Mouse (Mus musculus): Measurements from ENCODE around the gene Gm17455. TPM values are rescaled to one million over a fixed set of nuclear protein-coding genes. Genes with fewer than 3 reads are reported as not detected.

Gm17455 gene
- polyA plus RNA-seq, 1 experiment from 2014 or later, result 1.0 TPM

DNA sequence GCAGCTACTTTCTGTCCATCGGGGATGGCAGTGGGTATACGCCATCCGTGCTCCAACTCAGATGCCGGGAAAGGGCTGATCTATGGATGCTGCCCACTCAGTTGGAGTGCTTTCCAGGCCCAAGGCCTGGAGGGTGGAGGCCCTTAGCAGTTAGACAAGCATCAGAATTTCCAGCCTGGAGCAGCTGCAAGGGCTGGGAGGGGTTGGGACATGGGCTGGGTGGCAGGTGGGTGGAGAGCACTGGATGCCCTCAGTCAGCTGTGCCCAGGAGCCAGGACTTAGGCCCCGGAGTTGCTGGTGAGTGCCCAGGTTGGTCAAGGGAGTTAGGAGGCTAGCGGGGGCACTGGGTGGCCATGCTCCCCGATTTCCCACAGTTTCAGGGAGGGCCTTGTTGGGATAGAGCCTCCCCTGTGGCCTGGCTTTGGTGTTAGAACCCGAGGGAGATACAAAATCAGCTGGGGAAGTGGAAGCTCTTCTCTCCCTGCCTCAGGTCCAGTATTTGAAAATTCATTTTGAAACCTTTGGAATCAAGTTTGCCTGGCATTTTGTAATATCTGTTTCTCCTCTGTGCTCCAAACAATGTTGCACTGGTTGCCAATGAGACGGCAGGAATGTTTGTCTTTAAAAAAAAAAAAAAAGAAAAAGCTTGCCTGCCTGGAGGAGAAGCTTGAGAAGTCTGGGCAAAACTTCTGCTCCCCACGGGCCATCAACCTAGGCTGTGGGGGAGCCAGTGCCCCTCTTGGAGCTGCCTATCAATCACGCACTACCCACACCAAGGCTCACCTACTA is 1.2 kb downstream of the Gm17455 start:
- H3K36me3 ChIP-seq, result no peaks in the 10 kb centered on the region
- H3K9ac ChIP-seq, result no peak overlapping the region
- H3K9me3 ChIP-seq, result no peaks in the 10 kb centered on the region
- H3K27me3 ChIP-seq, result no peaks in the 10 kb centered on the region
- peaks cover 26% of the 10 kb centered on the region for H3K4me1 ChIP-seq
- H3K4me3 ChIP-seq, result no peak overlapping the region
- H3K4me2 ChIP-seq (replicated peaks), result no peak overlapping the region
- no peak overlapping the region for H3K27ac ChIP-seq
- 75% methylated on average over 11 of the region's 11 CpGs for WGBS
- no peak for ATAC-seq (ENCODE audit: low FRiP score, low read depth)

DNA sequence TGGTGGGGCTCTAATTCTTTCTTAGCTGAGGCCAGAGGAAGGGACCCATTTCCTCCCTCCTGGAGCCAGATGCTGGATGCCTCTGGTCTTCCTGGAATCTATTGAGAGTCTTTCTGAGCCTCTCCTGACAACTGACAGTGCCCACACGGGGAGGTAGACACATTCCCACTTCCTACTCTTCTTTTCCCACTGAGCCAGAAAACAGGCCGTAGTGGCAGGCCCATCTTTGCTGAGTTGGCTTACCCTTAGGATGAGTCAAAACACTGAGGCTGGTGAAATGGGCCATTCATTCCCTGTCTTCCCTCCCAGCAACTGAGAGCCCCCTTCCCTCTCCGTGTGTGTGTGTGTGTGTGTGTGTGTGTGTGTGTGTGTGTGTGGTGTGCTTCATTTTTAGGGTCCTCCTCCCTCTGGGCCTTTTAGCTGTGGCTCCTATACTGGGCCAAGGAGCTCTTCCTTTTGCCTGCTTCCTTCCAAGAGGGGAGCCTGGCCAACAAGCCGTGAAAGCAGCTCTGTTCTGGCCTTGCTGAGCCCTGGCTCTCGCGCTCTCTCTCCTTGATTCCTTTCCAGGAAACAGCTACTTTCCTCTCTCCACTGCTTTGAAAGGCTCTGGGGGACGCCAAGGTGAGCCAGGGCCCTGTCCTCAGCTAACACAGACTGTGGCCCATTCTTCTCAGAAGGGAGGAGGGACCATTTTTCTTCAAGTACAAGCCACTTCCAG is 6.1 kb downstream of the Gm17455 start:
- Histone ChIP-seq H3K9ac (no peak overlapping the region), H3K27ac (peak overlapping the region; percentile 28; the same call in 1 of the 2 replicates), H3K27me3 (peaks cover 2% of the 10 kb centered on the region; the same call in 1 of the 2 replicates)

DNA sequence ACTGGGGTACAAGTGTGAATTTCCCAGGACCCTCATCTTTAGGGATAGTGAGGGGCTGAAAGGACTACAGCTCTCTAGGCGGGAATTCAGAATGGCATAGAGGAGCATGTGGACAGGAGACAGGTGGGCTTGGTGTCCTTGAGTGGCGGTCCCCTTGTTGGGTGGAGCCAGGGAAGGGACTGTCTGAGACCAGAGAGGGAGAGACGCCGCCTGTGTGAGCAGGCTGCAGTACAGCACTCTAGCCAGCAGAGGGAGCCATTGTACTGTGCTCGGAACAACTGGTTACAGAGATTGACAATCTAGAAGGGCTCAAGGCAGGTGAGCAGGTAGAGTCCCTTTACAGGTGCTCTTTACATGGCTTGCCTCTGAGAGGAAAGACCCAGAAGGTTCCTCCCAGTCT is 8.3 kb downstream of the Gm17455 start:
- H3K9ac ChIP-seq, result no peak overlapping the region
- 4% methylated on average over 5 of the region's 5 CpGs for WGBS
- H3K4me2 ChIP-seq (replicated peaks), result no peak overlapping the region
- no peaks in the 10 kb centered on the region for H3K9me3 ChIP-seq
- H3K36me3 ChIP-seq, result no peaks in the 10 kb centered on the region
- ATAC-seq (ENCODE audit: low FRiP score, low read depth), result 0 out of 2 replicates have a peak, but pooled peaks have one; percentile 5
- H3K4me1 ChIP-seq, result 0 out of 2 replicates have a peak, but pooled peaks cover 6% of the 10 kb centered on the region
- H3K27me3 ChIP-seq, result peaks cover 11% of the 10 kb centered on the region; the same call in 1 of the 2 replicates
- no peak overlapping the region for H3K4me3 ChIP-seq
- H3K27ac ChIP-seq, result no peak overlapping the region

More for the DNA sequence above, 6.1 kb downstream of the Gm17455 start:
- Histone ChIP-seq H3K36me3 (no peaks in the 10 kb centered on the region), H3K4me1 (peaks cover 12% of the 10 kb centered on the region; the same call in 1 of the 2 replicates), H3K4me2 (replicated peaks) (no peak overlapping the region), H3K4me3 (no peak overlapping the region), H3K9me3 (no peaks in the 10 kb centered on the region)
- 64% methylated on average over 7 of the region's 7 CpGs for WGBS
- ATAC-seq (ENCODE audit: low FRiP score, low read depth), result no peak

DNA sequence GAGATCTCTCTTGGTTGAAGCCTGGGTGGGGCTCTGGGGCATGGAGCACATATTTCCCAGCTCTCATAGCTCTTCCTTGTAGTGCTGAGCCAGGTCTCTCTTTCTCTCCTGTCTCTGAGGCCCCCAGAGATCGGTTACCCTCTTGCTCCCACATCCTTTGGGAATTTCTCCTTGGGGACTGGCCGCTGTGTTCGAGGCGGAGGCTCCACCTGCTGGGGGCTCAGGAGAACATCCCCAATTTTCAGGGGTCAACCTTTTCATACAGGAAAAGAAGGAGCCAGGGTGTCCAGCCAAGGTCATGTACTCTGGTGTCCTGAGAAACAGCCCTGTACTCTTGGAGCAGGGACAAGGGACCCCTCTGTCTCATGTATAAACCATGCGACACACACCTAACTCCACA is 12.3 kb downstream of the Gm17455 start:
- ATAC-seq (ENCODE audit: low FRiP score, low read depth), result no peak
- 30% methylated on average over 5 of the region's 5 CpGs for WGBS
- Histone ChIP-seq H3K36me3 (no peaks in the 10 kb centered on the region), H3K4me3 (no peak overlapping the region), H3K4me2 (replicated peaks) (no peak overlapping the region), H3K9ac (no peak overlapping the region), H3K4me1 (no peaks in the 10 kb centered on the region), H3K27ac (no peak overlapping the region), H3K9me3 (no peaks in the 10 kb centered on the region), H3K27me3 (peaks cover 16% of the 10 kb centered on the region; the same call in 1 of the 2 replicates)

DNA sequence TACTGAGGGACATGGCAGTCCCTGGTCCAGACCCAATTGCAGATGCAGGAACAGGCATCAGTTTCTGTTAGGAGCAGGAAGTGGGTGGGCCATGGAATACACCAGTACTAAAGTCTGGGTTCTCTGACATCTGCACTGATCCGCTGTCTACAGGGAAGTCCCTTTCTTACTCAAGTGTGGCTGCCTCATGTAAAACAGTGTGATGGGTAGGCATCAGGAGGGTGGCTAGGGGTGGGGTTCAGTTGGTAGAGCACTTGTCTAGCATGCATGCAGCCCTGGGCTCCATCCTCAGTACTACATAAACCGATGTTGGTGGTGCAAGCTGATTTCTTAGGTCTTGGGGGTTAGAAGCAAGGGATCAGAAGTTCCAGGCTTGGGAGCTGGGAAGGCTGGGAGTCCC is 14.2 kb downstream of the Gm17455 start:
- Histone ChIP-seq H3K36me3 (no peaks in the 10 kb centered on the region), H3K9ac (no peak overlapping the region), H3K4me2 (replicated peaks) (no peak overlapping the region), H3K4me3 (no peak overlapping the region), H3K4me1 (no peaks in the 10 kb centered on the region), H3K9me3 (no peaks in the 10 kb centered on the region), H3K27me3 (peaks cover 16% of the 10 kb centered on the region; the same call in 1 of the 2 replicates), H3K27ac (no peak overlapping the region)
- 68% methylated on average over 2 of the region's 2 CpGs for WGBS
- ATAC-seq (ENCODE audit: low FRiP score, low read depth), result no peak

DNA sequence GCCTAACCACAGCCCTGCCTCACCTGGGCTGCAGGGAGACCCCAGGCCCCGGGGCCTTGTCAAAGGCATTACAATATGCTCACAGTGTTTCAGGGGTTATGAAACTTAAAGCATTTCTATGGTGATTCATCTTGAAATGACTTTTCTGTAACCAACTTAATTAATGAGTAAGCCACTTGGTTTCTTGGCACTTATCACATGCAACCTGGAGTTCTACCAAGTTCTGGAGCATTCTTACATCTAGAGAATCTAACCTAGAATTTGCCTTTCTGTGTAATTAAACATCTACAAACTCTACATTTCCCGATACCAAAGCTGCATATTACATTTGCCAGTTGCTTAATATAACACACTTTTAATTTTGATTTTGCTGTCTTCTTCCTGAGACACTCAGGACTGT is 17.5 kb downstream of the Gm17455 start:
- Histone ChIP-seq H3K4me2 (replicated peaks) (no peak overlapping the region), H3K27me3 (0 out of 2 replicates have a peak, but pooled peaks cover 4% of the 10 kb centered on the region), H3K27ac (no peak overlapping the region), H3K9ac (no peak overlapping the region), H3K4me1 (no peaks in the 10 kb centered on the region), H3K4me3 (no peak overlapping the region), H3K9me3 (no peaks in the 10 kb centered on the region), H3K36me3 (no peaks in the 10 kb centered on the region)
- 87% methylated on average over 2 of the region's 2 CpGs for WGBS
- no peak for ATAC-seq (ENCODE audit: low FRiP score, low read depth)

DNA sequence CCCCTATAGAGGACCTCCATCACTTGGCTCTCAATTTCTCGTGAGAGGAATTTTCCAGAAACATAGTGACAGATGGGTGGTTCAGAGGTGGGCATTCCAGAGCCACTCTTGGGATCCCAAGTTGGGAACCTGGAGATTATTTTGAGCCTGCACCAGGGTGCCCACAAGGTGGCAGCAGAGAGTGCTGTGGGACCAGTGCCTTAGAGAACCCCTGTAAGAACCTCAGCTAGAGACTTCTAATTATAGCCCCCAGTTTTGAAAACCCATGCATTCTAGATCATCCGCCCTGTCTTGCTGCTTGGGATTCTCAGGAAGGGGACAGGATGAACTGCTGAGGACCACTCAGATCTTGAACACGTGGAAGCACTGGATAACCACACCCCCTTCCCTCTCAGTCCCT is 18.6 kb downstream of the Gm17455 start:
- Histone ChIP-seq H3K27ac (no peak overlapping the region), H3K4me3 (no peak overlapping the region), H3K4me2 (replicated peaks) (no peak overlapping the region), H3K4me1 (no peaks in the 10 kb centered on the region), H3K9ac (no peak overlapping the region), H3K27me3 (0 out of 2 replicates have a peak, but pooled peaks cover 4% of the 10 kb centered on the region), H3K9me3 (no peaks in the 10 kb centered on the region), H3K36me3 (no peaks in the 10 kb centered on the region)
- WGBS, result 12% methylated on average over 3 of the region's 3 CpGs
- ATAC-seq (ENCODE audit: low FRiP score, low read depth), result no peak

DNA sequence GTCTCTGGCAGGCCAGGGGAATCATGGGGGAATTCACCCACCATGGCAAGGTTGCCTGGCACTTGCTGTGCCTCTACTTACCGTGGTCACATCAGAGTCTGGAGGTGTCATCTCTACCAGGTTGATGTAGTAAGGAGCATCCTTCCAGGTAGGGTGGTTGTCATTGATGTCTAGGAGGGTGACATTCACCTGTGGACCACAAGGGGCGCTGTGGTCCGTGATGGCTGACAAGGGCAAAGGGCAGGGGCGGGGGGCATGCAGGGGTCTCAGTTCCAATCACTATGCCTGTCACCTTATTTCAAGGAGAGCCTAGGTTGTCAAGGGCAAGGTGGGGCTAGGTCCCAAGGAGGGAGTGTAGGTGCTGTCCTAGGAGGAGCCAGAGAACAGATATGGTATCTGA is 20.1 kb downstream of the Gm17455 start:
- no peaks in the 10 kb centered on the region for H3K4me1 ChIP-seq
- H3K4me2 ChIP-seq (replicated peaks), result no peak overlapping the region
- ATAC-seq (ENCODE audit: low FRiP score, low read depth), result no peak
- WGBS, result 20% methylated on average over 4 of the region's 4 CpGs
- H3K9ac ChIP-seq, result no peak overlapping the region
- H3K4me3 ChIP-seq, result no peak overlapping the region
- no peaks in the 10 kb centered on the region for H3K36me3 ChIP-seq
- H3K27ac ChIP-seq, result no peak overlapping the region
- 0 out of 2 replicates have a peak, but pooled peaks cover 4% of the 10 kb centered on the region for H3K27me3 ChIP-seq
- H3K9me3 ChIP-seq, result 0 out of 2 replicates have a peak, but pooled peaks cover under 1% of the 10 kb centered on the region

DNA sequence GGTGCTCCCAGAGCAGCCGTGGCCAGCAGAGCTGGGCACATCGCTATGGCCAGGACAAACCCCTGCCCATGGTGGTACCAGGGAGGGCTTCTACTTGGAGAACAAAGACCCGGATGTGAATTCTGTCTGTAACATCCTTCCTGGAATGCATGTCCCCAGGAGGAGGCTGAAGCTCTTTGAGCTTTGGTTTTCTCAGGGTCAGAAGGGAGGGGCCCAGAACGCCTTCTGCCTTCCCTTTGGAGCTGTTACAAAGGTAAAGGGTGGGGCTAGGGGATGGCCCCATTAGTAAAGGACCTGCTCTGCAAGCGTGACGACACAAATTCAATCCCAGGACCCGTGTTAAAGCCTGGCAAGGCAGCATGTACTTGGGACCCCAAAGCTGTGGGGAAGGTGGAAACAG is 23.2 kb downstream of the Gm17455 start:
- Histone ChIP-seq H3K4me3 (no peak overlapping the region), H3K9me3 (peaks cover 16% of the 10 kb centered on the region; the same call in 1 of the 2 replicates), H3K27me3 (no peaks in the 10 kb centered on the region), H3K4me2 (replicated peaks) (no peak overlapping the region), H3K36me3 (no peaks in the 10 kb centered on the region), H3K27ac (no peak overlapping the region), H3K9ac (no peak overlapping the region), H3K4me1 (no peaks in the 10 kb centered on the region)
- WGBS, result 69% methylated on average over 7 of the region's 7 CpGs
- ATAC-seq (ENCODE audit: low FRiP score, low read depth), result no peak

DNA sequence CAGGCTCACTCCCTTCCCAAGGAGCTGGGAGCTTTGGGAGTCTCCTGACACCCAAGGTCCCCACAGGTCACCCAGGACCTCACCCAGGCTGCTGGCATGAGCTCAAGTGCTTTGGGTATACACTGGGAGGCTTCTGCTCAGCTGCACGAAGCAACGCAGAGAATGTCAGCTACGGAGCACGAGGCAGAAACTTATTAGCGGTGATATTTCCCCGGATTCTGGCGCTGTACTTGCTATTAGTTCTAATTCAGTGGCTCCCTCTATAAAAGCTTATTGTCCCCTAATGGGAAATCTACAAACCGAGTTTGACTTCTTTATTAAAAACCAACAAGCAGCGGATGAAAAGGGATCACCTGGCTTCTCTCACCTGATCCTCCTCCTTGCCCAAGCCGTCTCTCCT is 30.5 kb downstream of the Gm17455 start:
- Histone ChIP-seq H3K4me2 (replicated peaks) (no peak overlapping the region), H3K9ac (no peak overlapping the region), H3K9me3 (peaks cover 12% of the 10 kb centered on the region; the same call in 1 of the 2 replicates), H3K27ac (no peak overlapping the region), H3K36me3 (no peaks in the 10 kb centered on the region), H3K4me3 (no peak overlapping the region), H3K4me1 (no peaks in the 10 kb centered on the region), H3K27me3 (0 out of 2 replicates have a peak, but pooled peaks cover 7% of the 10 kb centered on the region)
- WGBS, result 68% methylated on average over 10 of the region's 10 CpGs
- no peak for ATAC-seq (ENCODE audit: low FRiP score, low read depth)

DNA sequence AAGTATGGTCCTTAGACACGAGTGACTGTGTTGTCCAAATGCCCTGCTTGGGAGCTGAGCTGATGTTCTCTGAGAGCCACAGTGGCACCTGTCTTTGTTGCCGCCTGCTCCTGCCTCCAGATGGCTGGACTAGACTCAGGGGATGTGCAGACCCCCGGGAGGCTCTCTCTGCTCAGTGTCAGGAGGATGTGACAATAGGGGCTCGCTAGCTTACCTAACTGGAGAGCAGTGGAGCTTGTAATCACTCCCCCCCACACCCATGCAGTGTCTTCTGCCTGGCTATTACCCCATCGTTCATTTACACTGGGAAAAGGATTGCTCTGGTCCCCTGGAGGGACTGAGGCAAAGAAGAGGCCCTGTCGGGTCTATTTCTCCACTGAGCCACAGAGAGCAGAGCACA is 31.1 kb downstream of the Gm17455 start:
- Histone ChIP-seq H3K4me1 (no peaks in the 10 kb centered on the region), H3K27ac (no peak overlapping the region), H3K4me2 (replicated peaks) (no peak overlapping the region), H3K9ac (no peak overlapping the region), H3K36me3 (no peaks in the 10 kb centered on the region), H3K9me3 (peaks cover 6% of the 10 kb centered on the region; the same call in 1 of the 2 replicates), H3K27me3 (0 out of 2 replicates have a peak, but pooled peaks cover 7% of the 10 kb centered on the region), H3K4me3 (no peak overlapping the region)
- ATAC-seq (ENCODE audit: low FRiP score, low read depth), result no peak
- WGBS, result 52% methylated on average over 6 of the region's 6 CpGs

DNA sequence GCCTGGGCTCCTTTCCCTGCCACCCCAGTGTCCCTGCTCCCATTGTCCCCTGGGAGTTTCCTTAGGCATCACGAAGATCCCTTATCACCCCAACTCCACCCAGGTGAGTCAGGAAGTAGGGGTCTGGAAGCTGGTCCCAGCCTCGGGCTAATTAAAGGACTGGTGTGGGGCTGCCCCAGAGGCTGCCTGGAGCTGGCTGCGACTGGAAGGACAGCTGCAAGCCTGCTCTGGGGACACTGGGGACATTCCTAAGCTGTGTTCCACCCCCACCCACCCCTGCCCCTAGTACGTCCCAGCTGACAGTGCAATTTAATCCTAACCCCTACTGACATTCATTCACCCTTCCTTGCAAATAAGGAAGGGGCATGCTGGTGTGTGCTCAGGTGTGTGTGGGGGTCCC is 33.2 kb downstream of the Gm17455 start:
- Histone ChIP-seq H3K27me3 (0 out of 2 replicates have a peak, but pooled peaks cover 7% of the 10 kb centered on the region), H3K4me3 (no peak overlapping the region), H3K36me3 (no peaks in the 10 kb centered on the region), H3K27ac (no peak overlapping the region), H3K4me2 (replicated peaks) (no peak overlapping the region), H3K9me3 (no peaks in the 10 kb centered on the region), H3K4me1 (no peaks in the 10 kb centered on the region), H3K9ac (no peak overlapping the region)
- peak; percentile 61; the same call in 1 of the 2 replicates for ATAC-seq (ENCODE audit: low FRiP score, low read depth)
- WGBS, result 23% methylated on average over 4 of the region's 4 CpGs

Data from limb, embryonic 13.5 days (tissue).